Mouse (Mus musculus): ENCODE measurements around the gene Cyp2d10.

DNA sequence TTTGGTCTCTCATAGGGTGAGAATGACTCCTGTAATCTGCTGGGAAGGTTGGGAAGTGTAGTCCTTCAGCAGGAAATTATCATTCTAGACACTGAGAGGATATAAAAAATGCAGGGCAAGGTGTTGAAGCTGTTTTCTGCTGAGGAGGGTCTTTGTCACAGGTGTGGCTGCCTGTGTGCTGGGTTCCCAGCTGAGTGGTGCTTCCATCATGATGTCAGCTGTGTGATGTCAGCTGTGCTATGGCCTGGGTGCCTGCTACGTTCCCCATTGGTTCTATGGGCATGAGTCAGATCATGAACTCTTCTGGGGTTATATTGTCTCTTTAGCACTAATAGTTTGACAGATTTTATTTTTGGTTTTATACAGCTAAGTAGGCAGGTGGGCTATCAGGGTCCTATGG is 38.1 kb downstream of the Cyp2d10 start:
- TF ChIP-seq MYOD1 (IDR thresholded peaks at IDR 0.05; ENCODE audit: control insufficient read depth in 1 of 3, insufficient read length in 2 of 3, low read depth in 2 of 3), result no peak
- TF ChIP-seq MAX (IDR thresholded peaks at IDR 0.05; ENCODE audit: low read depth), result no peak
- no peak for TF ChIP-seq POLR2AphosphoS2 (IDR thresholded peaks at IDR 0.05; ENCODE audit: insufficient read length, low read depth)
